Mouse (Mus musculus) spleen, adult 2 months (tissue): ENCODE measurements around the gene Fgfr2. TPM values are rescaled to one million over a fixed set of nuclear protein-coding genes. Genes with fewer than 3 reads are reported as not detected.

Experiments used
- DNase-seq, 2 experiments: peaks; one replicate each; pipeline versions ENCODE4 v3.0.0 to v3.0.0-alpha.2; 2012 to 2021; ENCODE audit warnings: low spot score in 2 of 2, low read depth in 1 of 2
- H3K27ac ChIP-seq: fragments of 200-500 bp; 2 replicates; pipeline ENCODE4 v1.5.1; 2012; ENCODE audit warnings: low read length, inconsistent platforms; ENCODE audit not compliant: insufficient read depth
- H3K27me3 ChIP-seq: fragments of 200-500 bp; 2 replicates; pipeline ENCODE4 v1.6.1; 2012; ENCODE audit warnings: mild to moderate bottlenecking, moderate library complexity, low read length, inconsistent platforms; ENCODE audit not compliant: control insufficient read depth, insufficient read depth
- H3K36me3 ChIP-seq: fragments of 200-500 bp; 2 replicates; pipeline ENCODE4 v1.6.1; 2012; ENCODE audit warnings: mild to moderate bottlenecking, low read length, inconsistent platforms; ENCODE audit not compliant: control insufficient read depth, insufficient read depth
- H3K4me1 ChIP-seq: fragments of 200-500 bp; 2 replicates; pipeline ENCODE4 v1.6.1; 2011; ENCODE audit warnings: inconsistent platforms; ENCODE audit not compliant: control insufficient read depth, insufficient read depth, insufficient read length
- H3K4me3 ChIP-seq: fragments of 200-500 bp; 2 replicates; pipeline ENCODE4 v1.5.1; 2011; ENCODE audit warnings: mild to moderate bottlenecking, inconsistent platforms; ENCODE audit not compliant: insufficient read depth, insufficient read length; ENCODE audit errors: extremely low read depth
- CTCF ChIP-seq: fragments of 200-500 bp; IDR thresholded peaks from 2 replicates; pipeline ENCODE4 v1.5.1; 2011; ENCODE audit warnings: mild to moderate bottlenecking, inconsistent platforms; ENCODE audit not compliant: insufficient read depth, insufficient read length, insufficient replicate concordance; ENCODE audit errors: extremely low read depth
- POLR2A ChIP-seq: fragments of 200-500 bp; IDR thresholded peaks from 2 replicates; pipeline ENCODE4 v1.6.1; 2011; ENCODE audit warnings: low read depth, low read length, inconsistent platforms
- WGBS: fragments of 180-500 bp; shearing (Covaris S2); methylation state at CpG from one replicate; pipeline ENCODE4 v1.1.7; 2018; 5-methylcytosine and 5-hydroxymethylcytosine counted together
- polyA plus RNA-seq: library from polyadenylated mRNA; depleted of rRNA; stranded (reverse); fragments of >200 nt; gene quantifications from 2 replicates; pipeline ENCODE4 v1.2.3, GENCODE M21; 2012

Gene Fgfr2
- polyA plus RNA-seq, 1 experiment: 1.6 TPM

DNA sequence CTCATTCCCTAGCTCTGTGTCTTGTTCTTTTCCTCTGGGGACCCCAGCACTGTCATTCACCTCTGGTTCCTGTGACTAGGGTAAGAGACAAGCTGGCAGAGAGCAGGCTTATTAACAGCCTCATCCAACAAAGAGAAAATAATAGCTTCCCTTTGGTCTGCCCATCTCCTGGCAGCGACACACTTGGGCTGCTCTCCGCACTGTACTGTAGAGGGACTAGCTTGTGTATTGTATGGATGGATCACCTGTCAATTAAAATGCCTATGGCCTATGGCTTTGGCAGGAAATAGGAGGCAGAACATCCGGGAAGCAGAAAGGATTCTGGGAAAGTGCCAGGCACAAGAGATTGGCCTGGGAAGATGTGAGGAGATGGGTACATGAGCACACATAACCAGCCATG lies 960.9 kb downstream of the Fgfr2 start:
- Histone ChIP-seq H3K36me3 (no peaks in the 10 kb centered on the region), H3K27ac (no peak overlapping the region), H3K4me1 (no peaks in the 10 kb centered on the region), H3K27me3 (no peaks in the 10 kb centered on the region), H3K4me3 (no peak overlapping the region)
- no peak for DNase-seq
- 80% methylated on average over 3 of the region's 3 CpGs for WGBS
- TF ChIP-seq CTCF (no peak), POLR2A (no peak)

DNA sequence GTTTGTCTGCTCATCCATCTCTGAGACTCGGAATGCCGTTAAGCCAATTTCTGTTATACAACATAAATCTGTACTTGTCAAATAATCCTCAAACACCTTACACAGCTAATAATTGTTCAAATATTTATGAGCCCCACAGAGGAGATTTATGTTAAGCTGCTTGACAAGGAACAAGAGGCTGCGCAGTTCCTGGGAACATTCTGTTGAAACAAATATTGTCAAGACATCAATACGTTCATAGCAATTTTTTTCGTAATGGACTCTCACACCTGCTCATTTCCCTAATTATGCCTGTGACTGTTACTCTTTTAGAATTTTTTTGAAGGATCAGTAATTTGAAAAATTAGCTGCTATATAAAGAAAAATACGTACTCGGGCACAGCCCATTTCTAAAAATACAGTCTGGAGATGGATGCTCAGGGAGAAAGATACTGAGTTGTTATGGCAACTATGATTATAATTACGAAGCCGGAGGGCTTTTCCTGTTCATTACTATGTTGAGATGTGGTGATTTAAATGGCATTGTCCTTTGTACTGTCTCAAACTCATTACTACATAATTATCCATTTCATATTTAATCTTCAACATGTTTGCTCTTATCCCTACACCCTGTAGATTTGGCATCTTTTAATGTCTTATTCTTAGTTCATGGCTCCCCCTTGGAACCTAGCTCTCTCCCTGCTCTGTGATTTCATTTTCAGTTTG lies 964.7 kb downstream of the Fgfr2 start:
- Histone ChIP-seq H3K4me1 (no peaks in the 10 kb centered on the region), H3K4me3 (no peak overlapping the region), H3K36me3 (no peaks in the 10 kb centered on the region), H3K27ac (no peak overlapping the region), H3K27me3 (peaks cover 5% of the 10 kb centered on the region)
- 89% methylated on average over 9 of the region's 9 CpGs for WGBS
- TF ChIP-seq POLR2A: no peak
- TF ChIP-seq CTCF: no peak
- DNase-seq: no peak

DNA sequence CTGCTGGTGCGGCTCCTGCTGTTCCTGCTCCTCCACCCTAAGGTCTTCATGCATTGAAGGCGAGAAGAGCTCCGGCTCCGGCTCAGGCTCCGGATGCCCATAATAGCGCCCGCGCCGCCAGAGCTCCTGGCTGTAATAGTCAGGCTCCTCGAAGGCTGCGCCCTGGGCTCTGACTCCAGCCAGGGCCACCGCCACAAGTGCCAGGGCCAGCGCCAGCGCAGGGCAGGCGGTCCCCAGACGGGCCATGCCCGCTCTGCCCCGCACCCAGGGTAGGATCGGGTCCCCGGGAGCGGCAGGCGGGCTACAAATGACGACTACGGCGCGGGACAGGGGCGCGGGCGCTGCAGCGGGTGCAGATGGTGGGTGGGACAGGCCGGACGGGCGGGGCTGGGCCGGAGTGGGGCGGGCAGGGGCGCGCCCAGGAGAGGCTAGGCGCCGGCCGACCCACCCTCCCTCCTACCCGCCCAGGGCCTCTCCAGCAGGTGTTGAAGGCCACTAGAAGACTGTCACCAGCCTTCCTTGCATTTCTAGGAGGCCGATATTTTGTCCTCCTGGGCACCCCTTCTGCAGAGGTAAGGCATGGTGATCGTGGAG lies 968.7 kb downstream of the Fgfr2 start, which contains the start of gene Cpxm2:
Cpxm2 (minus strand) TSS at position 372 of the 594 bp plus-strand sequence.
- DNase-seq: no peak
- no peak for TF ChIP-seq POLR2A
- no peak for TF ChIP-seq CTCF
- peaks cover 5% of the 10 kb centered on the region for H3K27me3 ChIP-seq
- no peaks in the 10 kb centered on the region for H3K36me3 ChIP-seq
- H3K4me1 ChIP-seq: no peaks in the 10 kb centered on the region
- 11% methylated on average over 43 of the region's 43 CpGs for WGBS
- H3K27ac ChIP-seq: no peak within 1 kb of the TSS
- no peak within 1 kb of the TSS for H3K4me3 ChIP-seq

DNA sequence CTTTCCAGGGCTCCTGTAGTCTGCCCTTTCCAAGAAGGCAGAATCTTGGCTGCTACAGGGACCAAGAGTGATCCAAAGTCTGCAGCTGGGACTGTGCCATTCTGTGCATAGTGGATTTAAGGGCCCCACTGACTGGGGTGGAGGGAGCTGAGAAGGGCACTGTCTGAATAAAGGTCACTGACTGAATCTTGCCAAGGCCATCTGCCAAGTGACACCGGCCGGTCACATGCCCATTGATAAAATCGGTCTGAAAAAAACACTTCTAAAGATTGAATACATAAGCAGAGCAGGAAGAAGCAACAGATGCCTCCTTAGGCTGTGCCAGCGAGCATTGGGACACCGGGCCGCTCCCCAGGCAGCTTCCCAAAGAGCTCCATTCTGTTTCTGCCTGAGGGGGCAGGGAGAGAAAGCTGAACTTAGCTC lies 969.4 kb downstream of the Fgfr2 start:
- no peak overlapping the region for H3K27ac ChIP-seq
- H3K36me3 ChIP-seq: no peaks in the 10 kb centered on the region
- H3K4me1 ChIP-seq: no peaks in the 10 kb centered on the region
- no peak for DNase-seq
- WGBS: 56% methylated on average over 6 of the region's 6 CpGs
- no peak overlapping the region for H3K4me3 ChIP-seq
- peaks cover 5% of the 10 kb centered on the region for H3K27me3 ChIP-seq
- TF ChIP-seq POLR2A (no peak), CTCF (no peak)

DNA sequence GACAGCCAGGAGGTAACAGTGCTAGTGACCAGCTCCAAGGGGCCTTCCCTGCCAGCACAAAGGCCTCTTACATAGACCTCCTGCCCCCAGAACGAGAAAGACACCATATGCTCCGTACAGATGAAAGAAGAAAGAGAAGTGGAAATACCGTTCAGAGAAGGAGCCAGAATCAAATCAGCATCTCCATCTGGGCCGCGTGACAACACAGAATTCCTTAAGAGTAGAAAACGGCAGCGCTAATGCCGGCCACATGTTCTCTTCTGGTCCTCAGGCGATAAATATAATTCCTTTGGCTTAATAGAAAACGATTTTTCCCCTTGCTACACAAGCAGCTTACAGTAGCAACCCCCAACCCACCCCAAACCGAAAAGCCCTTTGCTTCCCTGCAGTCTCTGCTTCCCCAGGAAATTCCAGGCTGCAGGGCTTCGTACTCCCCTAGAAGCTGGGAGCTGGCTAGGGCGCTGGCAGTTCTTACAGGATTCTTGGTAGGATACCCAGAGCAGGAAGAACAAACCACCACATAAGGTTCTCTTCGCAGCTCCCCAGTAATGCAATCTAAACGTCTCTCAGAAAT lies 977.8 kb downstream of the Fgfr2 start:
- no peak for TF ChIP-seq CTCF
- TF ChIP-seq POLR2A: no peak
- WGBS: 83% methylated on average over 15 of the region's 15 CpGs
- no peaks in the 10 kb centered on the region for H3K27me3 ChIP-seq

DNA sequence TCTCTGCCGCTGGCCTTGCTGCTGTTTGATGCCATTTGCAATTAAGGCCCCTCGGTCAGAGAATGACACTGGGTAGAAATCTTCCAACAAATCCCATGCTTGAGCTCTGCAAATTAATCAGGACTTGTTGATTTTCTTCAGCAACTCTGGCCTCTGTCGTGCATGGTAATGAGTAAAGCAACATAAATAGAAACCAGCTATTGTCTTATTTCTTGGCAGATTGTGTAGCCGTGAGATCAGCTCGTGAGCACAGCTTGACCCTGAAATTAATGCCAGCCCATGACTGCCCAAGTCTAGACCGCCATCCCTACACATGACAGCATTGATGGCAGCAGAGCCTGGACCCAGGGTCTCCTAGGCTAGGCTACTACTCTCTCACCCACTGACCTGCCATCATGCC lies 994.5 kb downstream of the Fgfr2 start:
- WGBS: 85% methylated on average over 6 of the region's 6 CpGs
- TF ChIP-seq POLR2A (no peak), CTCF (no peak)
- Histone ChIP-seq H3K4me3 (no peak overlapping the region), H3K27me3 (no peaks in the 10 kb centered on the region), H3K27ac (no peak overlapping the region), H3K4me1 (no peaks in the 10 kb centered on the region), H3K36me3 (no peaks in the 10 kb centered on the region)
- DNase-seq: no peak

More for the DNA sequence above, 977.8 kb downstream of the Fgfr2 start:
- H3K27ac ChIP-seq: no peak overlapping the region
- H3K36me3 ChIP-seq: no peaks in the 10 kb centered on the region
- no peak overlapping the region for H3K4me3 ChIP-seq
- no peaks in the 10 kb centered on the region for H3K4me1 ChIP-seq
- no peak for DNase-seq

DNA sequence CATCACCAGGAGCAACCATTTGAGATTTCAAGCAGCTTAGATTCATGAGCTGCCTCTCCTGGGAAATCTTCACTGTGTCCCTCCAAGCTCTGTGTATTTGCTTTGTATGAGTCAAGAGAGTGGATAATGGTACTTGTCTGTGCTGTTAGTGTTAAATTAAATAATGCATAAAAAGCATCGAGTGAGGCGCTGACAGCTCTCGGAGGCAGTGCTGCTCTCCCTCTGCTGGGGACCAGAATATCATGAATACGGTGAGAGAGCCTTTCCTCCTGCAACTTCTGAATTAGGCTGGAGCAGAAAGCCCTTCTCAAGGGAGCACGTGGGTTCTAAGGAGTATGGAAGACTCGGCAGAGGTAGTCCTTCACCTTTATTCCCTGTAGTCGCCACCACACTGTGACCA lies 998.2 kb downstream of the Fgfr2 start:
- WGBS: 75% methylated on average over 7 of the region's 7 CpGs
- no peaks in the 10 kb centered on the region for H3K4me1 ChIP-seq
- H3K27me3 ChIP-seq: no peaks in the 10 kb centered on the region

More for the DNA sequence above, 998.2 kb downstream of the Fgfr2 start:
- DNase-seq: no peak
- H3K4me3 ChIP-seq: no peak overlapping the region
- no peak overlapping the region for H3K27ac ChIP-seq
- no peaks in the 10 kb centered on the region for H3K36me3 ChIP-seq
- TF ChIP-seq POLR2A: no peak
- no peak for TF ChIP-seq CTCF
